Mouse (Mus musculus) C2C12 (cell line): ENCODE results near the gene Gm20388. TPM values are rescaled to one million over a fixed set of nuclear protein-coding genes. Genes with fewer than 3 reads are reported as not detected.

Experiments used
- H3K27me3 ChIP-seq: one replicate; pipeline ENCODE4 v1.6.1; 2011; ENCODE audit not compliant: control insufficient read depth, insufficient read depth, insufficient read length
- H3K36me3 ChIP-seq: one replicate; pipeline ENCODE4 v1.6.1; 2011; ENCODE audit not compliant: control insufficient read depth, insufficient read depth
- H3K4me3 ChIP-seq: one replicate; pipeline ENCODE4 v1.5.1; 2011; ENCODE audit warnings: mild to moderate bottlenecking, control low read depth; ENCODE audit not compliant: poor library complexity, insufficient read depth, severe bottlenecking
- H3K79me2 ChIP-seq: one replicate; pipeline ENCODE4 v1.6.1; 2011; ENCODE audit not compliant: control insufficient read depth, insufficient read depth
- H3K79me3 ChIP-seq: one replicate; pipeline ENCODE4 v1.6.1; 2011; ENCODE audit warnings: low read depth, control low read depth
- H3ac ChIP-seq: one replicate; pipeline ENCODE3; 2011; ENCODE audit warnings: low read depth; ENCODE audit not compliant: control insufficient read depth, insufficient read length
- CEBPB ChIP-seq: IDR thresholded peaks from one replicate; pipeline ENCODE4 v1.6.1; 2011; ENCODE audit warnings: low read depth, mild to moderate bottlenecking, control low read depth, moderate library complexity
- CTCF ChIP-seq: IDR thresholded peaks from one replicate; pipeline ENCODE4 v1.5.1; 2011; ENCODE audit not compliant: control insufficient read depth, insufficient read depth, insufficient read length
- FOSL1 ChIP-seq: IDR thresholded peaks from one replicate; pipeline ENCODE4 v1.8.0; 2011; ENCODE audit warnings: mild to moderate bottlenecking, low read length; ENCODE audit not compliant: poor library complexity, insufficient read depth, severe bottlenecking
- MAX ChIP-seq: IDR thresholded peaks from one replicate; pipeline ENCODE4 v1.6.1; 2011; ENCODE audit warnings: mild to moderate bottlenecking, control low read depth
- MYOD1 ChIP-seq: IDR thresholded peaks from one replicate; pipeline ENCODE4 v1.6.1; 2011; ENCODE audit warnings: low read depth; ENCODE audit not compliant: control insufficient read depth, insufficient read length
- MYOG ChIP-seq: IDR thresholded peaks from one replicate; pipeline ENCODE4 v1.6.1; 2011; ENCODE audit not compliant: control insufficient read depth, insufficient read length; ENCODE audit errors: extremely low read depth
- USF1 ChIP-seq: IDR thresholded peaks from one replicate; pipeline ENCODE4 v1.6.1; 2011; ENCODE audit warnings: low read depth, mild to moderate bottlenecking, control low read depth, moderate library complexity
- polyA plus RNA-seq: library from polyadenylated mRNA; unstranded; fragments of >200 nt; fragmentation: generic; extraction: Trizol; gene quantifications from one replicate; pipeline ENCODE4 v1.2.1, GENCODE M21; 2012; ENCODE audit warnings: missing spikeins

Gene Gm20388
- polyA plus RNA-seq, 1 experiment: 15.0 TPM

DNA sequence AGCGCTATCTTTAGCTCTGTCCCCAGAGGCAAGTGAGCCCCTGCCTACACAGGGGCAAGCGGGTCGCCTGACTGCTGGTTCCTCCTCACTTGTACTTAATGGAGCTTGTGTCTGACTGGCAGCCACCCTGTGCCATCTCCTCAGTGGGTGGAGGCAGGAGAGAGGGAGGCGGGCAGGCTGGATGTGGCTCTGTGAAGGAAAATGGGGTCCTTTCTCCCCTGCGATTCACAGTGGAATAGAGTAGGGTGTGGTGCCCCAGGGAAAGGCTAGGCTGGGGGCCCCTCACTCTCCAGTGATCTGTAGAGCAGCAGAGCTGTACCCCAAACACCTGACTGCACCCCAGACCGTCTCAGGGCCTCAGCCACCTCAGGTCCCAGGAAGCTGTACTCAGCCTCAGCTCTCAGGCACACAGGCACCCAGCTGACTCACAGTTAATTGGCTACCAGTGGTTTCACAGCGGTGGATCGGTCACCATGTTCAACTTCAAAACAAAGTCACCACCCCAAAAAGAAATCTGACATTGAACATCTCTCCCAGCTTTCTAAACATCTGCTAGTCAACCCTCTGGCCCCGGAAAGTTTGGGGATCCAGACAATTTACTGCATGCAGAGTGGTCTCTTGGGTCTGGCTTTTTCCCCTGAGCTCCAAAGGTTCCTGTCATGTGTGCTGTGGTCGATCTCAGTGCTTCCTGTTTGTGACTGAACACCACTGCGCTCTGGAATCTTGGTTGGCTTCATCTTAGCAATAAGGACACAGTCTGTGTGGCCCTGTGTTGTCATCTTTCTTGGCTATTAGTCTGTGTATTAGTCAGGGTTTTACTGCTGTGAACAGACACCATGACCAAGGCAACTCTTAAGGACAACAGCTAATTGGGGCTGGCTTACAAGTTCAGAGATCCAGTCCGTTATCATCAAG is 2434.8 kb downstream of the Gm20388 start:
- Histone ChIP-seq H3K27me3 (no peaks in the 10 kb centered on the region), H3ac (no peak overlapping the region), H3K79me3 (no peaks in the 10 kb centered on the region), H3K4me3 (no peak overlapping the region), H3K79me2 (no peaks in the 10 kb centered on the region), H3K36me3 (no peaks in the 10 kb centered on the region)
- TF ChIP-seq CEBPB (no peak), MYOG (no peak), MYOD1 (no peak), MAX (no peak), USF1 (no peak), FOSL1 (no peak), CTCF (no peak)

DNA sequence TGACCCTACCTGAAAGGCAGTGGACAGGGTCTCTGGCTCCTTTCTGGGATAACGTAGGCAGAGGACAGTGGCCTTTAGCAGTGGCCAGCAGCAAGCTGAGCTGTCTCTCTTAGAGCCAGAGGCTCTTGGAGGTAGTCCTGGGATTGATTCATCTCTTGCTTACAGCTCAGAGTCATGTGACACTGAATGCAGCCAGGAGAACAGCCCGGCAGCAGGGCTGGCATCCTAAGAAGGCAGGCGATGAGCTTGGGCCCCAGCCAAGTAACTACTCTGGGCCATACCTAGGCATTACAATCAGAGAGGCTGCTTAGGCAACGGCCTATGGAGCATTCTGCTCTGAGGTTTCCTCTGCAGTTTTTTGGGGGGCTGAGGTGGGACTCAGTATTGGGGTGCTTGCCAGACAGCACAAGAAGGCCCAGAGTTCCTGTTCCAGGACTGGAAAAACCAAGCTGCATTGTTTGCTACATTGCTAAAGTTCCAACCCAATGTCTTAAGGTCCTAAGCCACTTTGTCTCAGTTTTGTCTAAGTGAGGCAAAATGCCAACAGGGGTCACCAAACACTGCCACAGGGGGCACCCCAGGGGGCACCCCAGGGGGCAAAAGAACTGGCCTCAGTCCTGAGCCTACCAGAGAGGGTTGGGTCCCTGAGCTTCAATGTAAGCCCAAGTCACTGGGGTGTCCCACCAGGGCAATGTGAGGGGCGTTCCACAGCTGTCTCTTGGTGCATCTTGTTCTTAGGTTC is 2437.3 kb downstream of the Gm20388 start:
- no peaks in the 10 kb centered on the region for H3K79me3 ChIP-seq
- no peak for TF ChIP-seq MYOD1
- TF ChIP-seq CEBPB: no peak
- TF ChIP-seq USF1: peak; percentile 91
- TF ChIP-seq MYOG: no peak
- TF ChIP-seq MAX: no peak
- no peak for TF ChIP-seq CTCF
- TF ChIP-seq FOSL1: no peak
- H3K4me3 ChIP-seq: no peak overlapping the region
- no peaks in the 10 kb centered on the region for H3K79me2 ChIP-seq
- no peaks in the 10 kb centered on the region for H3K36me3 ChIP-seq
- no peaks in the 10 kb centered on the region for H3K27me3 ChIP-seq
- no peak overlapping the region for H3ac ChIP-seq

DNA sequence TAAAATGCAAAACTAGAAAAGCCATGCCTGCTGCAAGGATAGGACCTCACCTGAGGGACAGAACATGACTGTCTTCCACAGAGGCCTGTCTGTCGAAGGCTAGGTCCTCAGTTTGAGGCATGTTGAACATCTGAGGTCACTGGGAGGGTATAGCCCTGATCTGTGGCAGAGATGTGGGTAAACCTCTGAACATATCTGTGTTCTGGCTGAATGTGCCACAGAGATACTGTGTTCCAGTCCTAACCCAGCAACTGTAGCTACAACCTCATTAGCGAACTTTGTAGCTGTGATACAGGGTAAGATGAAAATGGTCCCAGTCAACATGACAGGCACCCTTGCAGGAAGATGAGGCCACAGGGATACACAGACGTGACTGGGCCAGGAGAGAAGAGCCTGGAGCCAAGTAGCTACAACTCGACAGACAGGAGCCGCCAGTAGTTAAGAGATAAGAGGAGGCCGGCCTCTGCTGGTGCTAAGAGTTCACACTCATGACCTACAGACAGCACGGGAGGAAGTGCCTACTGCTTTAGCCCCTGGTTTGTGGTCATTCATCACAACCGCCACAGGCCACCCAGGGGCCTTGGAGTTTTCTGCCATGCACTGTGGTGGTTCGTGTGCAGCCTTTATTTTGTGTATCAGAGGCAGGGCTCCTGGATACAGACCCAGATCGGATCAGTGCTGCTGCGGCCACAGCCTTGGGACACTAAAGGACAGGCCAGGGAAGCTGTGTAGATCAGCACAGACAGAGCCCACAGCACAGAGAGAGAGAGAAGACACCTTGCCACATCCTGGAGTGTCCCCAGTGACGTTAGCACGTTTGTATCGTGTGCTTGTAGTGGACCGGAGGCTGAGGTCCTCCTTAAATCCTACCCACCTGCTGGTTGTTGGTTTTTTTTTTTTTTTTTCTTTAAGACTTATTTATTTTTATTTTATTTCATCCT is 2439.0 kb downstream of the Gm20388 start:
- no peaks in the 10 kb centered on the region for H3K79me3 ChIP-seq
- H3K79me2 ChIP-seq: no peaks in the 10 kb centered on the region
- H3K4me3 ChIP-seq: no peak overlapping the region
- H3ac ChIP-seq: no peak overlapping the region
- no peaks in the 10 kb centered on the region for H3K36me3 ChIP-seq
- no peak for TF ChIP-seq FOSL1
- TF ChIP-seq USF1: no peak
- TF ChIP-seq MYOD1: no peak
- TF ChIP-seq CTCF: no peak
- TF ChIP-seq MAX: no peak
- TF ChIP-seq CEBPB: no peak
- no peak for TF ChIP-seq MYOG
- H3K27me3 ChIP-seq: no peaks in the 10 kb centered on the region

- Histone ChIP-seq H3K4me3 (no peak overlapping the region), H3K79me2 (no peaks in the 10 kb centered on the region), H3K79me3 (no peaks in the 10 kb centered on the region), H3K27me3 (no peaks in the 10 kb centered on the region), H3K36me3 (no peaks in the 10 kb centered on the region), H3ac (no peak overlapping the region)
- TF ChIP-seq MYOG (no peak), CTCF (no peak), CEBPB (no peak), USF1 (no peak), FOSL1 (no peak), MAX (no peak), MYOD1 (no peak)
Measured at GRCm38 (mm10) chr8:122350309-122351089, 2439.9 kb downstream of the Gm20388 start.

GRCm38 (mm10) chr8:122354157-122354556 is 2443.5 kb downstream of the Gm20388 start:
- H3K79me2 ChIP-seq: no peaks in the 10 kb centered on the region
- H3K36me3 ChIP-seq: no peaks in the 10 kb centered on the region
- H3K4me3 ChIP-seq: no peak overlapping the region
- no peak overlapping the region for H3ac ChIP-seq
- TF ChIP-seq CEBPB (no peak), FOSL1 (no peak), USF1 (no peak), MYOD1 (no peak), MAX (no peak), MYOG (no peak), CTCF (no peak)
- H3K27me3 ChIP-seq: no peaks in the 10 kb centered on the region
- H3K79me3 ChIP-seq: no peaks in the 10 kb centered on the region
